Comparison of ENCODE assay signal across 10 mouse cellular contexts in genomic region chr17:56715360-56715759, GRCm38 (mm10). TPM values are rescaled to one million over a fixed set of nuclear protein-coding genes. Genes with fewer than 3 reads are reported as not detected.
A peak's percentile ranks its signal among the peaks of the same experiment; 100 is the strongest.
DNase-seq lines count a peak whose midpoint lies in the region; ATAC-seq lines count a peak whose summit lies in the region.
"Had no signal": no experiment of that assay in that cellular context is flagged by ENCODE, and none has a peak within 500 bp of the region (broad histone marks: within the 10 kb centered on the region; RNA-seq: fewer than 3 reads in every experiment).

No protein-coding gene starts in this region.

- H3K9ac ChIP-seq in hindbrain, embryonic 15.5 days, result peak overlapping the region; percentile 80; the same call in 1 of the 2 replicates
- H3K9ac ChIP-seq in neural tube, embryonic 13.5 days, result peak overlapping the region; percentile 84

- DNase-seq in cerebellum, adult 9-11 months, result peak; percentile 67
- no peak for DNase-seq in urinary bladder, adult 2 months (ENCODE audit: low spot score)
- DNase-seq in kidney, adult 11 months, result no peak
- DNase-seq: gastrocnemius, postnatal 25 days; kidney, postnatal 4 days had no signal

- H3K36me3 ChIP-seq in megakaryocyte, embryonic 14.5 days (replicated peaks; ENCODE audit: low read length), result peaks cover 58% of the 10 kb centered on the region
- H3K36me3 ChIP-seq in hindbrain, embryonic 15.5 days, result peaks cover 17% of the 10 kb centered on the region
- peaks cover 28% of the 10 kb centered on the region for H3K36me3 ChIP-seq in neural tube, embryonic 13.5 days

- no peaks in the 10 kb centered on the region for H3K27me3 ChIP-seq in megakaryocyte, embryonic 14.5 days (replicated peaks)
- H3K27me3 ChIP-seq in hindbrain, embryonic 15.5 days, result no peaks in the 10 kb centered on the region
- no peaks in the 10 kb centered on the region for H3K27me3 ChIP-seq in neural tube, embryonic 13.5 days

- H3K4me1 ChIP-seq in megakaryocyte, embryonic 14.5 days, result peaks cover 56% of the 10 kb centered on the region
- peaks cover 36% of the 10 kb centered on the region for H3K4me1 ChIP-seq in hindbrain, embryonic 15.5 days (replicated peaks)
- peaks cover 36% of the 10 kb centered on the region for H3K4me1 ChIP-seq in neural tube, embryonic 13.5 days (replicated peaks)

- H3K27ac ChIP-seq in hindbrain, embryonic 15.5 days (replicated peaks), result no peak overlapping the region; the same call in 1 of the 2 replicates
- no peak overlapping the region for H3K27ac ChIP-seq in neural tube, embryonic 13.5 days (replicated peaks)

- H3K4me3 ChIP-seq in megakaryocyte, embryonic 14.5 days (replicated peaks), result peak overlapping the region; percentile 3
- H3K4me3 ChIP-seq in hindbrain, embryonic 15.5 days, result peak overlapping the region; percentile 63
- peak overlapping the region; percentile 83 for H3K4me3 ChIP-seq in neural tube, embryonic 13.5 days

- H3K4me2 ChIP-seq in hindbrain, embryonic 15.5 days, result peak overlapping the region; percentile 63
- peak overlapping the region; percentile 82 for H3K4me2 ChIP-seq in neural tube, embryonic 13.5 days

- WGBS in hindbrain, embryonic 15.5 days, result 67% methylated on average over 11 of the region's 11 CpGs
- WGBS in neural tube, embryonic 13.5 days, result 62% methylated on average over 11 of the region's 11 CpGs

- no peak for ATAC-seq in cerebellum, adult (ENCODE audit: insufficient number of reproducible peaks, low FRiP score, low TSS enrichment)
- no peak for ATAC-seq in megakaryocyte, adult 5-6 weeks (ENCODE audit: poor library complexity, severe bottlenecking)
- no peak for ATAC-seq in hindbrain, embryonic 15.5 days (ENCODE audit: low FRiP score, low read depth)
- no peak for ATAC-seq in neural tube, embryonic 13.5 days (ENCODE audit: low read depth)

- no peaks in the 10 kb centered on the region for H3K9me3 ChIP-seq in megakaryocyte, embryonic 14.5 days
- no peaks in the 10 kb centered on the region for H3K9me3 ChIP-seq in hindbrain, embryonic 15.5 days
- H3K9me3 ChIP-seq in neural tube, embryonic 13.5 days, result no peaks in the 10 kb centered on the region

RNA-seq across cellular contexts. Expression of gene Ndufa11, which starts 2.2 kb away (rescaled TPM):
- polyA plus RNA-seq in megakaryocyte, embryonic 14.5 days (2012; ENCODE audit: insufficient read depth, low replicate concordance), result 76.9 and 392 TPM in 2 replicates
- total RNA-seq in megakaryocyte, adult 5-6 weeks (2015), result 108 and 113 TPM in 2 replicates
- total RNA-seq in megakaryocyte, adult 5-6 weeks (2017), result 77.8 and 92.8 TPM in 2 replicates
- 579 and 588 TPM in 2 replicates for polyA plus RNA-seq in hindbrain, embryonic 15.5 days (2015; fragmentation: Nextera tagmentation; extraction: Ambion mirVana)
- polyA plus RNA-seq in neural tube, embryonic 13.5 days (2015; fragmentation: Nextera tagmentation; extraction: Ambion mirVana), result 542 and 575 TPM in 2 replicates
- 308 and 313 TPM in 2 replicates for polyA plus RNA-seq in urinary bladder, adult 2 months (2012; rRNA removed)

RNA-seq across cellular contexts. Expression of gene Vmac, which starts 2.5 kb away (rescaled TPM):
- 7.9 and 14.9 TPM in 2 replicates for polyA plus RNA-seq in megakaryocyte, embryonic 14.5 days (2012; ENCODE audit: insufficient read depth, low replicate concordance)
- 3.6 and 4.1 TPM in 2 replicates for total RNA-seq in megakaryocyte, adult 5-6 weeks (2015)
- total RNA-seq in megakaryocyte, adult 5-6 weeks (2017), result 2.7 and 2.8 TPM in 2 replicates
- polyA plus RNA-seq in hindbrain, embryonic 15.5 days (2015; fragmentation: Nextera tagmentation; extraction: Ambion mirVana), result 15.2 and 16.7 TPM in 2 replicates
- 16.3 and 17.5 TPM in 2 replicates for polyA plus RNA-seq in neural tube, embryonic 13.5 days (2015; fragmentation: Nextera tagmentation; extraction: Ambion mirVana)
- polyA plus RNA-seq in urinary bladder, adult 2 months (2012; rRNA removed), result 18.2 and 26.4 TPM in 2 replicates

RNA-seq across cellular contexts. Expression of gene Nrtn, which starts 42.0 kb away (rescaled TPM):
- 2.0 TPM in 1 of 2 replicates, not detected in the other for polyA plus RNA-seq in megakaryocyte, embryonic 14.5 days (2012; ENCODE audit: insufficient read depth, low replicate concordance)
- total RNA-seq in megakaryocyte, adult 5-6 weeks (2015), result not detected in 2 replicates
- total RNA-seq in megakaryocyte, adult 5-6 weeks (2017), result not detected in 2 replicates
- 2.5 and 2.6 TPM in 2 replicates for polyA plus RNA-seq in hindbrain, embryonic 15.5 days (2015; fragmentation: Nextera tagmentation; extraction: Ambion mirVana)
- polyA plus RNA-seq in neural tube, embryonic 13.5 days (2015; fragmentation: Nextera tagmentation; extraction: Ambion mirVana), result 1.1 and 1.7 TPM in 2 replicates
- 22.8 and 28.7 TPM in 2 replicates for polyA plus RNA-seq in urinary bladder, adult 2 months (2012; rRNA removed)

RNA-seq across cellular contexts. Expression of gene Ranbp3, which starts 42.3 kb away (rescaled TPM):
- polyA plus RNA-seq in megakaryocyte, embryonic 14.5 days (2012; ENCODE audit: insufficient read depth, low replicate concordance), result 73.0 and 77.5 TPM in 2 replicates
- 20.2 and 25.0 TPM in 2 replicates for total RNA-seq in megakaryocyte, adult 5-6 weeks (2015)
- 52.9 and 60.9 TPM in 2 replicates for total RNA-seq in megakaryocyte, adult 5-6 weeks (2017)
- 103 and 107 TPM in 2 replicates for polyA plus RNA-seq in hindbrain, embryonic 15.5 days (2015; fragmentation: Nextera tagmentation; extraction: Ambion mirVana)
- 90.7 and 94.7 TPM in 2 replicates for polyA plus RNA-seq in neural tube, embryonic 13.5 days (2015; fragmentation: Nextera tagmentation; extraction: Ambion mirVana)
- 72.5 and 77.3 TPM in 2 replicates for polyA plus RNA-seq in urinary bladder, adult 2 months (2012; rRNA removed)

RNA-seq across cellular contexts. Expression of gene Dus3l, which starts 49.2 kb away (rescaled TPM):
- polyA plus RNA-seq in megakaryocyte, embryonic 14.5 days (2012; ENCODE audit: insufficient read depth, low replicate concordance), result 29.8 and 33.0 TPM in 2 replicates
- total RNA-seq in megakaryocyte, adult 5-6 weeks (2015), result 8.4 and 8.7 TPM in 2 replicates
- 10.5 and 14.6 TPM in 2 replicates for total RNA-seq in megakaryocyte, adult 5-6 weeks (2017)
- polyA plus RNA-seq in hindbrain, embryonic 15.5 days (2015; fragmentation: Nextera tagmentation; extraction: Ambion mirVana), result 89.7 and 96.9 TPM in 2 replicates
- 61.5 and 64.6 TPM in 2 replicates for polyA plus RNA-seq in neural tube, embryonic 13.5 days (2015; fragmentation: Nextera tagmentation; extraction: Ambion mirVana)
- 50.0 and 61.3 TPM in 2 replicates for polyA plus RNA-seq in urinary bladder, adult 2 months (2012; rRNA removed)

Comparison
In these comparisons a context has a peak if more than half of its experiments do, and no peak if none do; other contexts are left out.
1. H3K4me3 ChIP-seq: peak in every context shown above with its lines; median percentile 83 in neural tube, embryonic 13.5 days; 63 in hindbrain, embryonic 15.5 days; 3 in megakaryocyte, embryonic 14.5 days.